Mouse (Mus musculus): ENCODE results near the gene Edc3. TPM values are rescaled to one million over a fixed set of nuclear protein-coding genes. Genes with fewer than 3 reads are reported as not detected.

The Edc3 gene
- total RNA-seq, 1 experiment from 2014 or later: 9.8 TPM

DNA sequence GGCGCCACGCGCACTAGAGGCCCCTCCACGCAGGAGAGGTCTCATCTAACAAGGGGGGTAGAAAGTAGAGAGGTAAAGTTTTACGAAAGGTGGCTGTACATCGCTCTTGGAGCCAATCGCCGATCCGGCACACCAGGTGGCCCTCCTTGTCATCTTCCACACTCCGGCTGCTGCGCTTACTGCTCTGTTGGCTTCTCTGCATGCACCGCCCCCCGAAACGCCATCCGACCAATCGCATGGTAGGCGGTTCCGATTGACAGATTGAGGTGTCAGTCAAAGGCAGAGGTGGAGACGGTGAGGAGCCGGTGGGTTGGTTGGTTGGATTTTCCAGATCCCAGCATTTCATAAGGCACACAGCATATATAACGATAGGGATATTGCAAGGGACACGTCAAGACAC lies 50.2 kb downstream of the Edc3 start:
- no peak for ATAC-seq (replicated peaks; ENCODE audit: low read depth, poor library complexity, severe bottlenecking)

DNA sequence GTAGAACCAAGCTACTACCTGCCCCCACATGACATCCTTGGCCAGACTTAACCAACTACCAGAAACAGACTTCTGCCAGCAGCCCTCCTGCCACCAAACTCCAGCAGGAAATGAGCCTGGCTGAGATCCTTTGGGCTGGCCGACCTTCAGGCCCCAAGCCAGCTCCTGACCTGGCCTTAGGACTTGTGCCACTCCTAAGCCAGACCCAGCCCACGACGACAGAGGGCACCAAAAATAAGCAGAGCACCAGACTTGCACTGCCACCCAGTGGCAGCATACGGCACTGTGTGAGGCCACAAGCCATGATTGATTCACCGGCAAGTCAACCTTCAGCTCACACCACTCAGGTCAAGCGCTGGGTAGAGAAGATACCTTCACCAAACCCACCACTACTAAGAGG lies 50.9 kb downstream of the Edc3 start:
- peak; percentile 52 for ATAC-seq (replicated peaks; ENCODE audit: low read depth, poor library complexity, severe bottlenecking)

DNA sequence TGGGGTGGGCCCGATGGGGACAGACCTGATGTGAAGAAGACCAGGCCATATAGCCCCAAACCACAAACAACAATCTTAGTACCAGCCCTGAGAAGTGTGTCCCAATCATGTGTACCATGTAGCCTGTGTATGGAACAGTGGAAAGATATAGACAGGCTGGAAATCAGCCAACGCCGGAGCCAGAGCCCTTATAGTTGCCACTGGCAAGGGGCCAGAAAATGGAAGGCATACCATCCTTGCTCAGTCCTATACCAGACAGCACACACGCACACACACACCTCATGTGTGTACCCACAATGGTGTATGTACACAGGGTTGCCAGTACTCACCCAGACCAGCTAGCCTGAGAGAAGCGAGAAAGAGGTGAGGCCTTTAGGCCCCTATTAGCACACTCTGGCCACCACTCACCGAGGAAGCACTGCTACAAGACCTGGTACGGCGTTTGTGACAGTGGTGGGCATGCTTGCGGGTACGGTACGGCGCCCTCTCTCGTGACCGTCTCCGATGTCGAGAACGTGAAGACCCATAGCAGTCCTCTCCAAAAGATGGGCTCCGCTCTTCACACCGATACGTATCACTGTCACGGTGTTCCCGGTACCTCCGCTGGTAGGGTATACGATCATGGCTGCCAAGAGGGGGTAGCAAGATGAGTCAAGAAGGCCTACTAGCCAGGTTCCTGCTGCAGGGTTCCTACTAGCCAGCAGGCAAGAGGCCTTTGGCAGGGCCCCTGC lies 52.2 kb downstream of the Edc3 start:
- ATAC-seq (replicated peaks; ENCODE audit: low read depth, poor library complexity, severe bottlenecking): no peak

DNA sequence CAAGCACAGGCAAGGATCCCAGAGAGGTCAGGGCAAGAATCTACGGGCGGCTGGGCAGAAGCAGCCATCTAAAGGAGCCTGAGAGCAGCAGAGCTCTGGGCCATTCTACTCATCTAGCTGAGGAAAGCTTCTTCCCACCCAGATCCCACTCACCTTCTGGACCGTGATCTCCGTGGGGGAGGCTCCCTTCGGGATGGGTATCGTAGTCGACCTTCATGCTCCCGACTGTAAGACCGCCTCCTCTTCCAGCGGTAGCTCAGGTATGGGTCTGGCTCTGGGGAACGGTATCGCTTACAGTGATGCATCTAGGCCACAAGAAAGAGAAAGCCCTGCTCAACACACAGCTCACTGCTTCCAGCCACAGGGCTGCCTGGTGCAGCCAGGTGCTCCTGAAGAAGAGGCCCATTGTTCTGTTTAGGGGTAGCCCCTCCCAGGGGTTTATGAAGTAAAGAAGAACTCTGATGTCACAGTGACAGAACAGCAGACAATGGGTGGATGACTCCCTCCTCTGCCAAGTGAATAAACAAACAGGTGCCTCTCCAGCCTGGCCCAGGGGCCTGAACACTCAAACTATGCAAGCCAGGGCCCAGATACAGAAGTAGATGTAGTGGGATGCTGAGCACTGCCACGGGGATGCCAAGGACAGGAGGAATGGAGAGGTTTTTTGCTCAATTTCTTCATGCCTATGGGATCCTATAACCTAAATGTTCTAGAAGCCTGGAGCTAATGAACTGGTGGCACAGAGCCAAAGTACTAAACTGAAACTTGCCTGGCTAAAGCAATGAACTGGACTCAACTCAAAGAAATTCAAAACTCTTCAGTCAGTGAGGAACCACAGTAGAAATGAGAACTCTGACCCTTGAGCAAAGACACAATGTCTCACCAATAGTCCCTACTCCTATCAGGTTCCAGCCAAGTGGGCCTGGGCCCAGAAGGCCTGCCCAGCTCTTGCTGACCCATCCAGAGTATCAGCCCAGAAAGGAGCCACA lies 53.5 kb downstream of the Edc3 start:
- ATAC-seq (replicated peaks; ENCODE audit: low read depth, poor library complexity, severe bottlenecking): no peak

DNA sequence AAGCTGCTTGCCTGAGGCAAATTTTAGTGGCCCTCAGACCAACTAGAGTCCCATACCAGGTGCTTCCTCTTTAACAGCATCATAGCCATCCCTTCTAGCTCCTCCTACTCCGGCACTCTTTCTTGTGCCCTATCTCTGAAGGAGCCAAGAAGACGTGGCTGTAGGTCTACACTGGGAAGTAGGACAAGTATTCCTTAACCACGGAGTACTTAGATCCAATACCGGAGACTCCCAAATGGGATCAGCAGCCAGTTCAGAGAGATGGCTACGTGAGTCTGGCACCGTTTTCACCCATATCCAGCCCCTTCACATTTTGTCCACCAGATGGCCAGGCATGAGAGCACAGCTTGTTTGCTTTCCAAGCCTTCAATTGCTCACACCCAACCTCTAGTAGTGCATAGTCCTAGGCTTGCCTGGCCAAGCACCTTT lies 54.2 kb downstream of the Edc3 start:
- ATAC-seq (replicated peaks; ENCODE audit: low read depth, poor library complexity, severe bottlenecking): peak; percentile 19; the same call in 1 of the 2 replicates

DNA sequence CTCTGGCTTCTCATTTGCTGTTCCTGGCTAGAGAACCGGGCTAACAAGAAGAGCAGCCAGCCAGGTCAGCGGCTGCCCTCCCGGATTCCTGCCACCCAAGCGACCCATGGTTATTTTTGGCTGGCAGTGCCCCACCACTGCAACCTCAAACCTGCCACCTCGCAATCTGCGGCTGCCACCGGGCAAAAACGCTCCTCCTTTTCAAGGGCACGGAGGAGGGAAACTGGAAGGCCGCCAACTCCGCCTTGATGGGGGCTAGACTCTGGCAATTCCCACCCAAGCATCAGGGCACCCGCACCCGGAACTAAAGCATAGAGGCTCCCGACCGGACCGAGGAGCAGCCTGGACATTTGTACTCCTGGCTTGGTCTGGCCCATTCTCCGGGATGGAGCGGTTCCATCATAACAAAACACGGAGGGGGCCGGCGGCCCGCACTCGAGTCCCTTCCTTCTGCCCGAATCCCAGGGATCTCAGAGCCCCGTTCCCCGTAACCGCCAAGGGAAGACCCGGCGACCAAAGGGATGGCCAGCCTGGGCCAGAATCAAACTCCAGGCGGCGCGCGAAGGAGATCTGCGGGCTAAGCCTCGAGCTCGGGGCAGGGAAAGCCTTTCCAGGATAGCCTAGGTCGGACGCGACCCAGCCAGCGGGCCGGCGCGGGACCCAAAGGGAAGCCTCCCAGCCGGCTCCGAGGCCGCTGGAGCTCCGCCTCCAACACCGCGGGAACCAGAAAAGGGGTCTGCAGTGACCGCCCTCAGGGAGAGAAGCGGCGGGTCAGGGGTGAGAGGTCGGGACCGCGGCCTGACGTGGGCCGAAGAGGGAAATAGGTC lies 56.0 kb downstream of the Edc3 start:
- peak; percentile 22 for ATAC-seq (replicated peaks; ENCODE audit: low read depth, poor library complexity, severe bottlenecking)

DNA sequence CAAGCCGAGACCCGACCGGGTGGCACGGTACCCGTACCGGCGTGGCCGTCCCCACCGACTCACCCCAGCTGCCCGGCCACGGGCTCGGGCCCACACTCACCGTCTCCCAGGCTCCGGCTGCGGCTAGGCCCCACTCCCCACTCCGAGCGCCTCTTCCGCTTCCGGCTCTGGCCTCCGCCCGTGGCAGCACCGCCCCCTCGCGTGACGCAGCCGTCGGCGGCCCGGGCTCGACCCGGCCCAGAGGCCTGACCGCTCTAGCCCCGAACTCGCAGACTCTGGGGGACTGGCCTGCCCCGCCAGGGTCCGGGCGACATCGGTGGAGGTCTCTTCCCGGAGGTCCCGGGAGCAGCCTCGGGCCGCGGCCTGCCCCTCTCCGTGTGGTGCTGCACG lies 56.6 kb downstream of the Edc3 start:
- ATAC-seq (replicated peaks; ENCODE audit: low read depth, poor library complexity, severe bottlenecking): peak; percentile 59

DNA sequence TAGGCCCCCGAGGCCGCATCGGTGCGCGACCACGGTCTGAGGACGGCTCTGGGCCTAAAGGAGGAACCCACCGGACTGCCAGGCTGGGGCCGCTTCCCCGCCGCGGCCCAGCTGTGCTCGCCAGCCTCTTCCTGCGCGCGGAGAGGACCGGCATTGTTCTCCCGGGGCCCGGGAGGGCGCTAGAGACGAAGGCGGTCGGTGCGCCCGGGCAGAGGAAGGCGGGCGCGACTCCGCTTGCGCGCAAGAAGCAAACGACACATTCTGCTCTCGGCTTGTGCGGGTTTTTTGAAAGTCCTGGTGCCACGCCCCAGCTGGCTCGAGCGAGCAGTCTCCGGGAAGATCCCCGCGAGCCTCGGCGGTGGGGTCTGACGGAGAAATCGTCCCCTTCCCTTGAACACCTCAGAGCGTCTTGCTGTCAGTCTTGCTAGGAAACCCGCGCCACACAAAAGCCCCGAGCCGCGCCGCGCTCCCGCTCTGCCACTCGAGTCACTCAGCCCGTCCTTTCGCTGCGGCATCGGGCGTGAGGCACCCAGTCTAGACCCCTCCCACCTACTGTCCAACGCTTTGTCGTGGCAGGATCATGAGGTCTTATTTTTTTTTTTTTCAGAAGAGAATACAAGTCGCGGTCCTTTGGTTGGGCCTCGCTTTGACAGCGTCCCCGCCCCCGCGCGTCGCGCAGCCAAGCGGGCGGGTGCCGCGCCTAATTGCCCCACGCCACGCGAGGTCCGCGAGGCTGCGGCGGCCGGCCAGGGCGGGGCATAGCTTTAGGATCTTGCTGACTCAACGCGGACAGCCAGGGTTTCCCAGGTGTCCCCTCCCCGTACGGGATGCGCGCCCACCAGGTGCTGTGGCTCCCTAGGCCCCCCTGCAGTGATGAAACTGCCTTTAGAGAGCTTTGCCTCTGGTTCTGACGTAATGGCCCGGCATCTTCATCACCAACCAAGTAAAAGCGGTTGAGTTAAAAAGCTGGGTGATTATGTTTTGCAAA lies 57.3 kb downstream of the Edc3 start, which contains the start of gene Clk3:
TSS of gene Clk3 (minus strand) at position 497 of the 988 bp plus-strand sequence.
- ATAC-seq (replicated peaks; ENCODE audit: low read depth, poor library complexity, severe bottlenecking): peak; percentile 19

DNA sequence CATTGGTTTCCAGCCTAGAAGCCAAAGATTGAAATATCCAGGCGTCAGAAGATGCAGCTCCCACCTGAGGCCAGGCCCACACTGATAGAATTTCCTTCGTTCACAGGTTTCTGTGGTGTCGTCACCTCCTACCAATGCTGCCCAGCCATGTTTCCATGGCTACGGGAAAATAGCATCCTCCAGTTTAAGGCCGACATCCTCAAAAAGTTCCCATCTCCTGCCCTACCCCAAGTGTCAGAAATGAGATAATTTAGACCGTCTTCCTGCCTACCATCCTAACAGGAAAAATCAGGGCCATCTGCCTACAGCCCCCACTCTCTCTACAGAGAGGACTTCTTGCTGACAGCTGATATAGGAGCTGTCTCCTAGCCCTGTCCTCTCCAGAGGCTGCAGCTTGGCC lies 58.1 kb downstream of the Edc3 start:
- no peak for ATAC-seq (replicated peaks; ENCODE audit: low read depth, poor library complexity, severe bottlenecking)

DNA sequence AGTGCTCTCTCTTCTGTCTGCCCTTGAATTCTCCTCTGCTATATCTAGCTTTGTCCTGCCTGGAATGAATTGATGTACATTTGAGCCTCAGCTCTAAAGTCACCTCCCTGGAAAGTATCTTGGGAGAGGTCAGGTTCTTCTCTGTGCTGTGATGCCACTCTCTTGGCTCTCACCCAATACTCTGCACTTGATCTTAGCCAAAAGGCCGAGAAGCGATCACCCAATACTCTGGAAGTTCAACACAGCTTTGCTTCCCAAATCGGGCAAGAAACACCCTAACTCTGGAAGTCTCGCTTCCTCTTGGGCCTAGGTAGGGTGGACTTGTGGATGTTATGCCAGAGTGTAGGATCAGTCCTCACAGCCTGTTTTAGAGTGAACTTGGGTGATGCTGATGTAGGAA lies 58.9 kb downstream of the Edc3 start:
- no peak for ATAC-seq (replicated peaks; ENCODE audit: low read depth, poor library complexity, severe bottlenecking)

DNA sequence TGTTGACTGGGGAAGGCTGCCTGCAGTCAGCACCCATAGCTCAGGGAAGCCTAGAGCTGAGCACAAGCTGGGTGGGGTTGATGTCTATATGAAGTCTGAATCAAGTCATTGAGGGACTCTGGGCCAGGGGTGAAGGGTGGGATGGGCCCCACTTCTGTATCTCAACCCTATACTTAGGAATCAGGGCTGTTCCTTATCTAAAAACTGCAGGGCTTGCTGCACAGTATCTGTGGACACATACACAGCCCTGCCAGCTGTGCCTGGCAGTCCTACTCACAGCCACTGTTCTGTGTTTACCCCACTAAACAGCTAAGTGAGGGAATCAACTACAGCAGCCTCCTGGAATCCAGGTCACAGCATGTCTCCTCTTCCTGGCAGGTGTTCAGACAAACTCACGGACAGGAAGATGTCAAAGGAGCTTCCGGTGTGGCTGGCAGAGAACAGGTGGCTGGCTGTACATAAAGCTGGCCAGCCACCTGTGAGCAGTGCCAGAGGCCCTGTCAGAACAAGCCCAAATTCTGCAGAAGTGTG lies 61.3 kb downstream of the Edc3 start:
- no peak; the same call in 1 of the 2 replicates for ATAC-seq (replicated peaks; ENCODE audit: low read depth, poor library complexity, severe bottlenecking)

DNA sequence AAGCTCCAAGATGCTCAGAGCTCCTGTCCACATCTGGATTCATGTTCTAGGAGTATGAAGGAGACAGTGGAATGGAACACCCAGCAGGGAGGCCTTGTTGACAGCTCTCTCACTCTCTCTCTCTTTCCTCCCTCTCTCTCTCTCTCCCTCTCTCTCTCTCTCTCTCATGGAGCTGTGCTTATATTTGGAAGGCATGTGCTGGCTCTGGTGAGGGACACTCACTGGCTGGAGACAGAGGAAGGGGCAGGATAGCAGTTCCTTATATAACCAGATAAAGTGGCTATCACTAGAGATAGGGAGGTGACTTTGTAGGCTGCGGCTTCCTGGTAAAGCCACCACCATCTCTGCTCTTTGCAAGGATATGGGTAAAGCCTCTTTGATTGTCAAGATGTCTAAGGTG lies 61.9 kb downstream of the Edc3 start:
- ATAC-seq (replicated peaks; ENCODE audit: low read depth, poor library complexity, severe bottlenecking): no peak

DNA sequence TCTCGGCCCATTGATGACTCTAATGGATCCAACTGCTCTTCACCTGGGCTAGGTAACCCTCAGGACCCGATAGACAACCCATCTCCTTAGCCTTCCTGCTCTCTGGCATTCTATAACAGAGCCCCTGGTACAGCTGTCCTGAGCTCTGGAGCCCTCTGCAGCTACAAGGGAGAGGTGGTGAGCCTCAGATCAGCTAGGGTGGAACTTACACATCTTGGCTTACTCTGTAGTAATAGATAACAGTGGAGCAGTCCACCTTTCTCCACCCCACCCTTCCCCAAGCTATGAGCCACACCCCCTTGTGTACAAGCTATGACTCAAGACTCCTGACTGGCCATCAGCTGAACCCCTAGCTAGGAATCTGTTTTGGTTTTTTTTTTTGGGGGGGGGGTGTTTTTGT lies 62.5 kb downstream of the Edc3 start:
- no peak for ATAC-seq (replicated peaks; ENCODE audit: low read depth, poor library complexity, severe bottlenecking)

DNA sequence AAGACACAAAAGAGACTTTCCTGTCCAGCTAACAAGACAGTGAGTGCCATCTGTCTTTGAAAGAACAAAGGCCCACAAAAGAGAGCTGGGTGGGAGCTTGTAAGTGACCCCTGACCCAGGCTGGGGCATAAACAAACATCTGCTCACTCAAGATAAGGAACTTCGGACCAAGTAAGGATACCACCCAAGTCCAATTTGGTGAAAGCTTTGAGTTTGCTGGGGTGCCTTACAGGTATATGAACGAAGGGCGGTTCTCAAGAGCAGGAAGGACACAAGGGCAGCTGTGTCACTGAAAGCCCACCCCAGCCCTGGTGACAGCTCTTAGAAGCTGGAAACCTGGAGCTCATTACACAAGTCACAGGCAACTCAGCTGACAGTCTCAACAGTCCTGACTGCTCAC lies 65.4 kb downstream of the Edc3 start:
- no peak for ATAC-seq (replicated peaks; ENCODE audit: low read depth, poor library complexity, severe bottlenecking)

DNA sequence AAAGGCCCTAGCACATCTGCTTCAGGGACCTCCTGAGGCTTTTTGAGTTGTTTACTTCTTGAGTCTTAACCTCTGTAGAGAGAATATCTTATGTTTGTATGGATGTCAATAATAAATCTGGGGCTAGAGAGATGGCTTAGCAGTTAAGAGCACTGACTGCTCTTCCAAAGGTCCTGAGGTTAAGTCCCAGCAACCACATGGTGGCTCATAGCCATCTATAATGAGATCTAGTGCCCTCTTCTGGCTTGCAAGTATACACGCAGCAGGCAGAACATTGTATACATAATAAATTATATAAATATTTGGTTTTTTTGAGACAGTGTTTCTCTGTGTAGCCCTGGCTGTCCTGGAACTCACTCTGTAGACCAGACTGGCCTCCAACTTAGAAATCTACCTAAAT lies 65.8 kb downstream of the Edc3 start:
- ATAC-seq (replicated peaks; ENCODE audit: low read depth, poor library complexity, severe bottlenecking): no peak

DNA sequence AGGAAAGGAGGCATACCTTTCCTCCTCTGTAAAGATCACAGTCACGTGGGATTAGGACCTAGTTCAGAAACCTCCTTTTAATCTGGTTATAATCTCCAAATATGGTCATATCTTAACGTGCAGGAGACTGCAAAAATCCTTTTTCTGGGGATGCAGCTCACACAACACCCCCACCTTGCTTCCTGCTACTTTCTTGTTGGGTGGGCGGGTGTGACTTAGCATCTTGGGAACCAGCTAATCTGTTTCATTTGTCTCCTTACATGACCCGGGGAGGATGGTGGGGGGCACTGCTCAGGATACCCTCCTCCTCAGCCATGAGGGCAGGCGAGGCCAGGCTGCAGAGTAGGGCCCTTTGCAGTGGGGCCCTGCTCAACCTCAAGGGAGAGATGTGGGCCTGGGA lies 66.7 kb downstream of the Edc3 start:
- ATAC-seq (replicated peaks; ENCODE audit: low read depth, poor library complexity, severe bottlenecking): no peak

DNA sequence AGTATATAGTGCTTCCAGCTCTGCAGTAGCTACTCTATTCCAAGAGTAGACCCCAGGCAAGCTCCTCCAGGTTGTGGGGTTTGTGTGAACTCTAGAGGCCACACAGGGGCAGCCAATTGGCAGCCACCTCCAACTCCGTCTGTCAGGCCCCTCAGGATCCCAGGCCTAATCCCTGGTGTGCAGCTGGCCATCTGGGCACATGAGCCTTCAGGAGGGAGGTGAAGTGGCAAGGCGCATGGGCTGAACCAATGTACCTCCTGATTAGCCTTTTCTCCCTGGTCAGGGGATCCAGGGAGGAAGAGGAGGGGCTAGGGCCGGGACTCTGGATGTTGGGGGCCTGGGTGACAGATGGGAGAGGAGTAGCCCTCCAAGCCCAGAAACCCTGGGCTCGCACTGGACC lies 67.4 kb downstream of the Edc3 start:
- no peak for ATAC-seq (replicated peaks; ENCODE audit: low read depth, poor library complexity, severe bottlenecking)

DNA sequence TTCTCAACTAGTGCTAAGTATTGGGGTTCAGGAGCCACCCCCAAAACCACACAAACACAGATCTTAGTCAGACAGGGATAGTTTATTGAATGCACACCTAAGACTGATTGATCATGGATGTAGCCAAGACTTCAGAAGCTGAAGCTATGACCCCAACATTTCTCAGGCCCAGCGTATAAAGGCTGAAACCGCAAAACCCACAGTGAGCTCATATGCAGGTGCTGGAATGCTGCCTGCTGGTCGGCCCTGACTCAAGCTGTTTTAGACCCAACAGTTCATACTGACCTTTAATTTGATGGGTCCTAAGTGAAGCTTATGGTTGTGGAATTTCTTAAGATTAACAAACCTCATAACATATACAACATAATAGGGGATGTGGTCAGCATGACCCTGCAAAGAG lies 74.3 kb downstream of the Edc3 start:
- no peak for ATAC-seq (replicated peaks; ENCODE audit: low read depth, poor library complexity, severe bottlenecking)

DNA sequence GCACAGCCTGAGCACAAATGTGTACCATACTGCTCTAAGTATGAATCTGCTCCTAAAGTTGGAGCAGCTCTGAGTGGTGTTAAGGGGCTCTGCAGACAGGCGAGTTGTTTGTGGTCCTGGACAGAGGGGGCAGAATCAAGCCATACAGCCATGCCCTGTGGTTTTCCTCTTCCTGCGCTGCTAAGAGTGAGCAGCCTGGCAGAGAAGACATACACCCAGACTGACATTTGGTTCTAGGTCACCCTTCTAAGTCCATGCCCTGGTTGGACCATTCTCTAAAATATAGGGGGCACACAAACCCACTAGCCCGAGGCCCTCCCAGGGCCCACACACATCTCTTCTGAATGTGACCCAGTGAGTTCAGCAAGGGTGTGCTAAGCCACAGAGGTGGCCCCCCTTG lies 81.4 kb downstream of the Edc3 start:
- ATAC-seq (replicated peaks; ENCODE audit: low read depth, poor library complexity, severe bottlenecking): peak; percentile 76

All from common myeloid progenitor, adult 5-6 weeks (primary cell).